ENCODE assay signal across 8 mouse cellular contexts in the genomic region with DNA sequence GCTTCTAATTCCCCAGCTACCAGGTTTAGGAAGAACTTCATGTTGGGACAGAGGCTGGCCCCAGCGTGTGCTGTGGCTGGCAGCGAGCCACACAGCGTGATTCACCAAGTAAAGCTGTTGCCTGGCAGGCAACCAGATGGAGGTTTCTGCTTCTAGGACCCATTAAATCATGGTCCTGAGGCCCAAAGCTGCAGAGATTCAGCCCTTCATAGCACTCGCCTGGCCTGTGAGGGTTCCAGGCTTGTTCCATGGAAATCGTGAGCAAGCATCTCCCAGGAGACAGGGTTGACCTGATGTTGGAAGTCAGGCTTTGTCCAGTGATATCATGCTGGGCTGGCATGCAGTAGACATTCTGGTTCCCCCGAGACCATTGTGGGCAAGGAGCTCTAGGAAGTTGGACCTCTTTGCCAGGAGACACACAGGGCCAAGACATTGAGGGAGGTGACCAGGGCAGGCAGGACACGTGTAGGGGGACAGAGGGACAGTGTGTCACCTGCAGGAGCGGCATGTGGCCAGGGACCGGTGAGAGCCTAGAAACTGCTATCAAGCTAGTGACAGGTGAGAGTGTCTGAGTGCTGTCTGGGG. TPM values are rescaled to one million over a fixed set of nuclear protein-coding genes. Genes with fewer than 3 reads are reported as not detected.
A peak's percentile ranks its signal among the peaks of the same experiment; 100 is the strongest.
DNase-seq lines count a peak whose midpoint lies in the region; ATAC-seq lines count a peak whose summit lies in the region.

No protein-coding gene starts in this region.

- H3K4me2 ChIP-seq in neural tube, embryonic 13.5 days = no peak overlapping the region
- H3K4me2 ChIP-seq in heart, embryonic 16.5 days (ENCODE audit: low read depth, low read length) = no peak overlapping the region

- no peak overlapping the region for H3K4me3 ChIP-seq in neural tube, embryonic 13.5 days
- H3K4me3 ChIP-seq in heart, embryonic 16.5 days (ENCODE audit: low read length) = no peak overlapping the region

- H3K9me3 ChIP-seq in neural tube, embryonic 13.5 days = no peaks in the 10 kb centered on the region
- H3K9me3 ChIP-seq in heart, embryonic 16.5 days (replicated peaks; ENCODE audit: control insufficient read depth, low read length) = no peaks in the 10 kb centered on the region

- DNase-seq in neural tube, embryonic 10.5 days (ENCODE audit: extremely low spot score, low spot score) = no peak
- peak; percentile 83 for DNase-seq in left cerebral cortex, postnatal 4 days
- DNase-seq in right cerebral cortex, postnatal 36 days (ENCODE audit: low spot score in 2 of 2) = peak; percentile 40 to 46
- DNase-seq in thymus, adult 18-20 months = no peak
- no peak for DNase-seq in thymus, postnatal 10 days (ENCODE audit: low spot score in 2 of 2)

- H3K27me3 ChIP-seq in neural tube, embryonic 13.5 days = no peaks in the 10 kb centered on the region
- no peaks in the 10 kb centered on the region for H3K27me3 ChIP-seq in heart, embryonic 16.5 days (ENCODE audit: control insufficient read depth, insufficient read depth, low read length)

- H3K9ac ChIP-seq in neural tube, embryonic 13.5 days = no peak overlapping the region
- H3K9ac ChIP-seq in heart, embryonic 16.5 days (ENCODE audit: low read length) = no peak overlapping the region

- peaks cover 30% of the 10 kb centered on the region for H3K4me1 ChIP-seq in neural tube, embryonic 13.5 days (replicated peaks)
- H3K4me1 ChIP-seq in heart, embryonic 16.5 days (ENCODE audit: control insufficient read depth, insufficient read depth, low read length) = peaks cover 47% of the 10 kb centered on the region

- WGBS in neural tube, embryonic 13.5 days = 67% methylated on average over 9 of the region's 9 CpGs
- 37% methylated on average over 9 of the region's 9 CpGs for WGBS in heart, embryonic 16.5 days

- no peak for ATAC-seq in neural tube, embryonic 13.5 days (ENCODE audit: low read depth)
- ATAC-seq in common myeloid progenitor, adult 5-6 weeks (replicated peaks; ENCODE audit: low read depth, poor library complexity, severe bottlenecking) = peak; percentile 58; the same call in 1 of the 2 replicates
- ATAC-seq in heart, embryonic 16.5 days (replicated peaks; ENCODE audit: extremely low read depth, insufficient read depth, low FRiP score) = no peak

- no peaks in the 10 kb centered on the region for H3K36me3 ChIP-seq in neural tube, embryonic 13.5 days
- no peaks in the 10 kb centered on the region for H3K36me3 ChIP-seq in heart, embryonic 16.5 days (ENCODE audit: control insufficient read depth, insufficient read depth)

- H3K27ac ChIP-seq in neural tube, embryonic 13.5 days (replicated peaks) = 0 out of 2 replicates have a peak overlapping the region, but pooled peaks have one; percentile 33
- peak overlapping the region; percentile 78 for H3K27ac ChIP-seq in heart, embryonic 16.5 days (ENCODE audit: low read length)

- intact Hi-C loops in left cerebral cortex, postnatal 4 days (cut with DNase I) = no loop called here

RNA-seq across cellular contexts. Expression of a gene that starts 50.5 kb away (rescaled TPM):
- polyA plus RNA-seq in neural tube, embryonic 13.5 days (2015; fragmentation: Nextera tagmentation; extraction: Ambion mirVana) = 25.8 and 27.4 TPM in 2 replicates
- 0.97 and 5.0 TPM in 2 replicates for total RNA-seq in common myeloid progenitor, adult 5-6 weeks (2017)
- polyA plus RNA-seq in heart, embryonic 16.5 days (2015; fragmentation: Nextera tagmentation; extraction: Ambion mirVana) = 71.2 and 73.7 TPM in 2 replicates
- total RNA-seq in left cerebral cortex, postnatal 4 days (2021) = 10 to 100 TPM; 11.1 to 12.4 TPM

Comparison
In these comparisons a context has a peak if more than half of its experiments do, and no peak if none do; other contexts are left out.
1. DNase-seq: peak in left cerebral cortex, postnatal 4 days (single experiment) and right cerebral cortex, postnatal 36 days (2 of 2); none in neural tube, embryonic 10.5 days (single experiment), thymus, adult 18-20 months (0 of 2) and thymus, postnatal 10 days (0 of 2).